Mouse (Mus musculus) CH12.LX (cell line): ENCODE data around the gene Urad. TPM values are rescaled to one million over a fixed set of nuclear protein-coding genes. Genes with fewer than 3 reads are reported as not detected.

Experiments
- DNase-seq: peaks from one replicate; pipeline ENCODE4 v3.0.0-alpha.2; 2013; ENCODE audit errors: extremely low read depth
- H3K27ac ChIP-seq: 2 replicates; pipeline ENCODE4 v1.5.1; 2012; ENCODE audit warnings: low read depth, mild to moderate bottlenecking, control low read depth, moderate library complexity; ENCODE audit not compliant: insufficient read depth
- H3K27me3 ChIP-seq: replicated peaks from 2 replicates; pipeline ENCODE3; 2012; ENCODE audit warnings: inconsistent platforms
- H3K36me3 ChIP-seq, 2 experiments: replicated peaks in 1 of 2; 2 replicates each; pipeline versions ENCODE3 to v1.6.1; 2012; ENCODE audit warnings: inconsistent platforms in 1 of 2, low read length in 1 of 2, mild to moderate bottlenecking in 1 of 2, mixed read lengths in 1 of 2, moderate library complexity in 1 of 2; ENCODE audit not compliant: control insufficient read depth in 1 of 2, insufficient read depth in 1 of 2
- H3K4me1 ChIP-seq, 2 experiments: 2 replicates each; pipeline ENCODE4 v1.6.1; 2012; ENCODE audit warnings: inconsistent platforms in 1 of 2, moderate library complexity in 1 of 2; ENCODE audit not compliant: insufficient read depth in 2 of 2, control insufficient read depth in 1 of 2
- H3K4me2 ChIP-seq: 2 replicates; pipeline ENCODE4 v1.6.1; 2012; ENCODE audit warnings: low read depth, mild to moderate bottlenecking, control low read depth; ENCODE audit not compliant: poor library complexity, insufficient read depth, severe bottlenecking
- H3K4me3 ChIP-seq, 3 experiments: fragments of 150-350 bp in 1 of 3; sonication (generic) in 1 of 3; replicated peaks in 1 of 3; 2 replicates each; pipeline versions ENCODE3 to v1.5.1; 2011 to 2012; ENCODE audit warnings: low read depth in 2 of 3, low read length in 2 of 3, mild to moderate bottlenecking in 2 of 3, moderate library complexity in 2 of 3, control low read depth in 1 of 3, improper control_type of control experiment in 1 of 3, inconsistent platforms in 1 of 3, mixed read lengths in 1 of 3; ENCODE audit not compliant: poor library complexity in 1 of 3
- H3K79me2 ChIP-seq: replicated peaks from 2 replicates; pipeline ENCODE4 v1.6.1; 2012; ENCODE audit warnings: mild to moderate bottlenecking, moderate library complexity; ENCODE audit not compliant: control insufficient read depth, poor library complexity, insufficient read depth, severe bottlenecking; ENCODE audit errors: extremely low read depth
- H3K9ac ChIP-seq: 2 replicates; pipeline ENCODE4 v1.6.1; 2012; ENCODE audit warnings: low read depth, mild to moderate bottlenecking, control low read depth, moderate library complexity; ENCODE audit not compliant: insufficient read depth
- H3K9me3 ChIP-seq: replicated peaks from 2 replicates; pipeline ENCODE3; 2012; ENCODE audit warnings: low read length, inconsistent platforms, mixed read lengths
- CHD1 ChIP-seq: IDR thresholded peaks from 2 replicates; pipeline ENCODE4 v1.6.1; 2012; ENCODE audit warnings: low read depth, low read length, improper control_type of control experiment, inconsistent platforms
- CTCF ChIP-seq, 2 experiments: IDR thresholded peaks in 1 of 2; conservative IDR thresholded peaks in 1 of 2; 2 replicates each; pipeline ENCODE4 v1.5.1; 2011 to 2012; ENCODE audit warnings: low read depth in 2 of 2, low read length in 2 of 2, improper control_type of control experiment in 1 of 2, inconsistent platforms in 1 of 2, mild to moderate bottlenecking in 1 of 2, moderate library complexity in 1 of 2
- EP300 ChIP-seq: IDR thresholded peaks from 2 replicates; pipeline ENCODE4 v1.6.1; 2011; ENCODE audit warnings: low read length, improper control_type of control experiment
- GABPA ChIP-seq: IDR thresholded peaks from 2 replicates; pipeline ENCODE4 v1.6.1; 2012; ENCODE audit warnings: low read depth, low read length, improper control_type of control experiment, inconsistent platforms; ENCODE audit not compliant: insufficient replicate concordance
- IRF4 ChIP-seq: IDR thresholded peaks from 2 replicates; pipeline ENCODE4 v1.6.1; 2014; ENCODE audit warnings: low read depth, mild to moderate bottlenecking, inconsistent platforms, low read length, improper control_type of control experiment
- KAT2A ChIP-seq: IDR thresholded peaks from 2 replicates; pipeline ENCODE4 v1.6.1; 2012; ENCODE audit warnings: low read length, improper control_type of control experiment, inconsistent platforms; ENCODE audit not compliant: insufficient replicate concordance
- MAFK ChIP-seq: IDR thresholded peaks from 2 replicates; pipeline ENCODE4 v1.6.1; 2011; ENCODE audit warnings: low read length, improper control_type of control experiment; ENCODE audit not compliant: insufficient replicate concordance
- MAX ChIP-seq: IDR thresholded peaks from 2 replicates; pipeline ENCODE4 v1.6.1; 2011; ENCODE audit warnings: low read length, improper control_type of control experiment
- MAZ ChIP-seq: IDR thresholded peaks from 2 replicates; pipeline ENCODE4 v1.6.1; 2012; ENCODE audit warnings: low read depth, mild to moderate bottlenecking, inconsistent platforms, low read length, improper control_type of control experiment, moderate library complexity
- MEF2A ChIP-seq: IDR thresholded peaks from 2 replicates; pipeline ENCODE4 v1.6.1; 2014; ENCODE audit warnings: low read depth, mild to moderate bottlenecking, inconsistent platforms, low read length, improper control_type of control experiment, borderline replicate concordance
- NELFE ChIP-seq: IDR thresholded peaks from 2 replicates; pipeline ENCODE4 v1.6.1; 2011; ENCODE audit warnings: low read depth, low read length, improper control_type of control experiment
- NRF1 ChIP-seq: IDR thresholded peaks from 2 replicates; pipeline ENCODE4 v1.6.1; 2014; ENCODE audit warnings: low read depth, mild to moderate bottlenecking, inconsistent platforms, low read length, improper control_type of control experiment, moderate library complexity
- POLR2A ChIP-seq: IDR thresholded peaks from 2 replicates; pipeline ENCODE4 v1.6.1; 2011; ENCODE audit warnings: low read depth, mild to moderate bottlenecking, improper control_type of control experiment, low read length
- POLR2AphosphoS2 ChIP-seq: IDR thresholded peaks from 2 replicates; pipeline ENCODE4 v1.6.1; 2011; ENCODE audit warnings: low read depth, low read length, improper control_type of control experiment
- SMC3 ChIP-seq: IDR thresholded peaks from 2 replicates; pipeline ENCODE4 v1.6.1; 2011; ENCODE audit warnings: low read depth, low read length, improper control_type of control experiment
- TCF12 ChIP-seq: IDR thresholded peaks from 2 replicates; pipeline ENCODE4 v1.6.1; 2014; ENCODE audit warnings: low read depth, mild to moderate bottlenecking, inconsistent platforms, low read length, improper control_type of control experiment
- UBTF ChIP-seq: IDR thresholded peaks from 2 replicates; pipeline ENCODE4 v1.6.1; 2012; ENCODE audit warnings: low read depth, mild to moderate bottlenecking, inconsistent platforms, low read length, improper control_type of control experiment, moderate library complexity
- USF1 ChIP-seq: IDR thresholded peaks from 2 replicates; pipeline ENCODE4 v1.6.1; 2014; ENCODE audit warnings: low read depth, mild to moderate bottlenecking, inconsistent platforms, low read length, improper control_type of control experiment
- USF2 ChIP-seq: conservative IDR thresholded peaks from 2 replicates; pipeline ENCODE4 v1.6.1; 2011; ENCODE audit warnings: low read depth, low read length, improper control_type of control experiment
- ZNF384 ChIP-seq: IDR thresholded peaks from 2 replicates; pipeline ENCODE4 v1.6.1; 2012; ENCODE audit warnings: low read depth, low read length, improper control_type of control experiment, inconsistent platforms
- dilution Hi-C: fragments of 300-500 bp; cut with MboI; formaldehyde crosslinking; loops from 2 replicates; pipeline ENCODE4 v1.14.3; 2020; ENCODE audit warnings: low sequenced_read_pairs; ENCODE audit not compliant: extremely low pct_unique_long_range_greater_than_20kb, extremely low pct_ligation_motif_present
- in situ Hi-C: fragments of 300-500 bp; cut with MboI; formaldehyde crosslinking; loops from 3 replicates; pipeline ENCODE4 v1.14.3; 2019; ENCODE audit warnings: low sequenced_read_pairs, low pct_ligation_motif_present, low pct_unique_long_range_greater_than_20kb, mixed read lengths
- polyA plus RNA-seq: library from polyadenylated mRNA; unstranded; fragments of >175 nt; gene quantifications from 2 replicates; pipeline ENCODE4 v1.2.1, GENCODE M21; 2012; ENCODE audit warnings: low read depth; ENCODE audit not compliant: insufficient read length
- total RNA-seq, 2 experiments: library from RNA; depleted of rRNA; stranded (reverse); fragments of 300-350 nt in 1 of 2; fragments of >200 nt in 1 of 2; gene quantifications; 2 replicates each; pipeline ENCODE4 v1.2.3; 2012 to 2014

Gene Urad
- total and polyA plus RNA-seq, 3 experiments, result not detected

DNA sequence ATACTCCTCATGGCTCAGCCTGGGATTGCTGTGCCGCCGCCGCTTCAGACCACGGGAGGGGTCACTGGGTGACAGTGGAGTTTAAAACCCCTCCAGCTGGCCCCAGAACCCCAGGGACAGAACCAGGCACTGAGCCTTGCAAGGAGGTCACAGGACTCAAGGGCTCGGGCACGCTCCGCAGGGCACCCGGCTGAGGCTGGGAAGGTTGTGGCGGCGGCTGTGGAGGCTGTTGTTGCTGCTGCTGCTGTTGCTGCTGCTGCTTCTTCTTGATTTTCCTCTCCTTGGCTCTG lies 20.5 kb downstream of the Urad start:
- H3K4me3 ChIP-seq, result no peak overlapping the region
- dilution Hi-C loops, result no loop called here
- H3K36me3 ChIP-seq, result no peaks in the 10 kb centered on the region
- no peak overlapping the region for H3K9ac ChIP-seq
- in situ Hi-C loops, result loop anchor here (25.0 kb wide), 1 partner anchor 614 kb away; no protein-coding TSS in a partner anchor
- H3K9me3 ChIP-seq, result peaks cover 11% of the 10 kb centered on the region
- H3K79me2 ChIP-seq, result no peaks in the 10 kb centered on the region
- no peak for DNase-seq
- no peak overlapping the region for H3K4me2 ChIP-seq
- peaks cover 70% of the 10 kb centered on the region for H3K27me3 ChIP-seq
- peaks cover 0 to 10% of the 10 kb centered on the region in 2 experiments; a peak in 2 of 4 replicates for H3K4me1 ChIP-seq
- H3K27ac ChIP-seq, result no peak overlapping the region
- no peak for TF ChIP-seq TCF12
- TF ChIP-seq MAZ, result no peak
- no peak for TF ChIP-seq EP300

DNA sequence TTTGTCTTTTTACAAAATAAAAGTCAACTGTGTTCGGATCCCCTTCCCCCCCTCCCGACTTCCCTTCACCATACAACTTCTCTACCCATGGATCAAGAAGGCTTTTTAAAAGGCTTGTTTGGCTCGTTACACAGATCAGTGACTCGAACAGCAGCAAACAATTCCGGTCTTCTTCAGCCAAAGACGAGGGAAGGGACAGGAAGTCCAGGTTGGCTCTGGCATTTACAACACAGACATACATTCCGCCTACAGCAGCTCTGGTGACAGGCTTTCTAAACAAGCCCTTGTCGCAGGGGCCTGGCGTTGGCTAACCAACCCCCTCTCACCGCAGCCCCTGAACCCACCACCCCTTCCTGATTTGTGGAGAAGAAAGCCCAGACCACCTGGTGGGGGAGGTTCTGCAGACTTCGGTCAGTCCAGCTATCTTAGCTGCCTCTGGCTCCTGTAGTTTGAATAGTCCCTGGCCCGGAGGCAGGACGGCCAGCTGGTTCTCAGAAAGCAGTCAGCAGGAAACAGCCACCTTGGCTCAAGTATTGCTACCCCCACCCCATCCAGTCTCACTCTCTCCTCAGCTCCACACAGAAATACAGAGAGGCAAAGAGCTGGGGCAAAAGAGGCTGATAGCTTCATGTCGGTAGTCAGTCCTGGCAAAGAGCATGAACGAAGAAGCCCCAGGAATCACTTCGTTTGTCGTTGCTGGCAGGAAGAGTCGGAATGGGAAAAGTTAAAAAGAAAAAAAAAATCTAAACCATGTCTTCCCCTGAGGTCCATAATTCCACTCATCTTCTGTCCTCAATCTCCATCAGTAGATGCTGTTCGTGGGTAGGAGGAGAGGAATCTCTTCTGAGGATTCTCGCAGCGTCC lies 21.1 kb downstream of the Urad start:
- H3K4me2 ChIP-seq, result 0 out of 2 replicates have a peak overlapping the region, but pooled peaks have one; percentile 3

DNA sequence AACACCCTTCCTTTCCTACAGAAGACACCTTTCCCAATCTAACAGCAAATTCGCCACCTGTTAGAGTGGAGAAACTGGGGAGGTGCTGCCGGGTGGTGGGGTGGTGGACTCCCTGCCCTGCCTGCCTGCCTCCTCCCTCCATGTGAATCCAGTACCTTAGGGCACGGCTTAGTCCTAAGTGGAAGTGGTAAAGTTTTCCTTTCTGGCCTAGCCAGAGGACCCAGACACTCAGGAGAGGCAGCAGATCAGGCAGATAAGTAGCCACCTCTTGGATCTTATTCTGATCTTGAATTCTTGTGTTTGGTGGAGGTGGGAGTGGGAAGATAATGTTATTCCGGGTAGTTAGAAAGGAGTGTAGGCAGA lies 22.3 kb downstream of the Urad start:
- Histone ChIP-seq H3K27me3 (peaks cover 77% of the 10 kb centered on the region), H3K9me3 (no peaks in the 10 kb centered on the region), H3K79me2 (no peaks in the 10 kb centered on the region), H3K36me3 (no peaks in the 10 kb centered on the region), H3K4me3 (peak overlapping the region in 2 of 3 experiments; percentile 26 to 46), H3K27ac (no peak overlapping the region), H3K4me2 (peak overlapping the region; percentile 47), H3K9ac (peak overlapping the region; percentile 21; the same call in 1 of the 2 replicates), H3K4me1 (peaks cover 0 to 10% of the 10 kb centered on the region in 2 experiments; a peak in 2 of 4 replicates)
- TF ChIP-seq ZNF384, result no peak
- TF ChIP-seq NELFE, result no peak
- TF ChIP-seq UBTF, result no peak
- no peak for TF ChIP-seq POLR2A
- TF ChIP-seq NRF1, result no peak
- no peak for TF ChIP-seq USF1
- no peak for TF ChIP-seq USF2
- no peak for TF ChIP-seq KAT2A
- TF ChIP-seq SMC3, result no peak
- no peak for TF ChIP-seq POLR2AphosphoS2
- TF ChIP-seq MEF2A, result no peak
- TF ChIP-seq MAFK, result no peak
- no peak for TF ChIP-seq CTCF (conservative IDR thresholded peaks at IDR 0.05 in 1 of 2, IDR thresholded peaks at IDR 0.05 in 1 of 2; ENCODE audit: low read depth in 2 of 2, low read length in 2 of 2)
- no peak for TF ChIP-seq IRF4
- no peak for TF ChIP-seq MAX
- TF ChIP-seq MAZ, result no peak
- dilution Hi-C loops, result no loop called here
- DNase-seq, result no peak
- in situ Hi-C loops, result loop anchor here (25.0 kb wide), 1 partner anchor 613 kb away; no protein-coding TSS in a partner anchor

More for the DNA sequence above, 21.1 kb downstream of the Urad start:
- DNase-seq, result no peak
- no peak overlapping the region for H3K27ac ChIP-seq
- H3K27me3 ChIP-seq, result peaks cover 70% of the 10 kb centered on the region
- H3K4me3 ChIP-seq, result no peak overlapping the region
- dilution Hi-C loops, result no loop called here
- H3K79me2 ChIP-seq, result no peaks in the 10 kb centered on the region
- H3K4me1 ChIP-seq, result peaks cover 0 to 10% of the 10 kb centered on the region in 2 experiments; a peak in 2 of 4 replicates
- no peak overlapping the region for H3K9ac ChIP-seq
- H3K36me3 ChIP-seq, result no peaks in the 10 kb centered on the region
- in situ Hi-C loops, result loop anchor here (25.0 kb wide), 1 partner anchor 614 kb away; no protein-coding TSS in a partner anchor
- H3K9me3 ChIP-seq, result peaks cover 5% of the 10 kb centered on the region
- TF ChIP-seq GABPA, result no peak
- TF ChIP-seq CHD1, result no peak
